Mouse (Mus musculus): Measurements from ENCODE around the gene Elk3.

GRCm38 (mm10) chr10:93319526-93320063, 8.7 kb upstream of the Elk3 start:
- no peak for TF ChIP-seq POLR2A (IDR thresholded peaks at IDR 0.05; ENCODE audit: borderline replicate concordance, low read depth, low read length)
- no peak for TF ChIP-seq CTCF (IDR thresholded peaks at IDR 0.05; ENCODE audit: low read depth, low read length)
